Mouse (Mus musculus) myocyte (in vitro differentiated cells): ENCODE data around the gene Best1. TPM values are rescaled to one million over a fixed set of nuclear protein-coding genes. Genes with fewer than 3 reads are reported as not detected.

Source experiments
- H3K27me3 ChIP-seq: one replicate; pipeline ENCODE4 v1.6.1; 2011; ENCODE audit not compliant: control insufficient read depth, insufficient read depth, insufficient read length
- H3K36me3 ChIP-seq: one replicate; pipeline ENCODE4 v1.6.1; 2011; ENCODE audit not compliant: control insufficient read depth, insufficient read depth
- H3K4me2 ChIP-seq: one replicate; pipeline ENCODE4 v1.6.1; 2011; ENCODE audit warnings: low read depth, control low read depth
- H3K4me3 ChIP-seq: one replicate; pipeline ENCODE4 v1.5.1; 2011; ENCODE audit warnings: mild to moderate bottlenecking, control low read depth, moderate library complexity
- H3K79me2 ChIP-seq: one replicate; pipeline ENCODE4 v1.6.1; 2011; ENCODE audit not compliant: control insufficient read depth, insufficient read depth
- H3ac ChIP-seq: one replicate; pipeline ENCODE4 v1.6.1; 2011; ENCODE audit not compliant: control insufficient read depth, insufficient read length
- CEBPB ChIP-seq: IDR thresholded peaks from 2 replicates; pipeline ENCODE4 v1.6.1; 2011; ENCODE audit warnings: mild to moderate bottlenecking, moderate library complexity; ENCODE audit not compliant: poor library complexity, insufficient read depth, severe bottlenecking
- E2F4 ChIP-seq: IDR thresholded peaks from one replicate; pipeline ENCODE4 v1.6.1; 2011; ENCODE audit warnings: mild to moderate bottlenecking, control low read depth, moderate library complexity; ENCODE audit not compliant: insufficient read depth
- MAX ChIP-seq: IDR thresholded peaks from one replicate; pipeline ENCODE4 v1.6.1; 2011; ENCODE audit warnings: low read depth, mild to moderate bottlenecking, control low read depth
- MYOD1 ChIP-seq, 3 experiments: IDR thresholded peaks; one replicate each; pipeline ENCODE4 v1.6.1; 2011; ENCODE audit warnings: control low read depth in 2 of 3, low read depth in 2 of 3, mild to moderate bottlenecking in 2 of 3, moderate library complexity in 1 of 3; ENCODE audit not compliant: insufficient read length in 2 of 3, control insufficient read depth in 1 of 3
- MYOG ChIP-seq, 3 experiments: IDR thresholded peaks; one replicate each; pipeline ENCODE4 v1.6.1; 2011; ENCODE audit warnings: control low read depth in 2 of 3, low read depth in 2 of 3, mild to moderate bottlenecking in 2 of 3; ENCODE audit not compliant: insufficient read length in 2 of 3, control insufficient read depth in 1 of 3, insufficient read depth in 1 of 3
- POLR2A ChIP-seq: IDR thresholded peaks from one replicate; pipeline ENCODE4 v1.6.1; 2011; ENCODE audit warnings: low read depth, mild to moderate bottlenecking, control low read depth, moderate library complexity; ENCODE audit not compliant: insufficient read length
- POLR2AphosphoS2 ChIP-seq: IDR thresholded peaks from one replicate; pipeline ENCODE4 v1.6.1; 2011; ENCODE audit warnings: low read depth, control low read depth; ENCODE audit not compliant: insufficient read length
- REST ChIP-seq: IDR thresholded peaks from one replicate; pipeline ENCODE4 v1.6.1; 2011; ENCODE audit warnings: mild to moderate bottlenecking, control low read depth, moderate library complexity; ENCODE audit not compliant: insufficient read depth, insufficient read length
- SRF ChIP-seq: IDR thresholded peaks from one replicate; pipeline ENCODE4 v1.6.1; 2011; ENCODE audit warnings: low read depth; ENCODE audit not compliant: control insufficient read depth, insufficient read length
- TCF12 ChIP-seq: IDR thresholded peaks from one replicate; pipeline ENCODE4 v1.6.1; 2011; ENCODE audit warnings: mild to moderate bottlenecking, control low read depth; ENCODE audit not compliant: poor library complexity, insufficient read depth, severe bottlenecking
- TCF3 ChIP-seq: IDR thresholded peaks from one replicate; pipeline ENCODE4 v1.6.1; 2011; ENCODE audit warnings: low read depth, control low read depth; ENCODE audit not compliant: insufficient read length
- USF1 ChIP-seq: IDR thresholded peaks from one replicate; pipeline ENCODE4 v1.6.1; 2011; ENCODE audit warnings: low read depth, mild to moderate bottlenecking, control low read depth, moderate library complexity
- polyA plus RNA-seq: library from polyadenylated mRNA; unstranded; fragments of >200 nt; fragmentation: generic; extraction: Trizol; gene quantifications from one replicate; pipeline ENCODE4 v1.2.1, GENCODE M21; 2012; ENCODE audit warnings: missing spikeins

Gene Best1
- polyA plus RNA-seq, 1 experiment, result 6.6 TPM

GRCm38 (mm10) chr19:9987192-9987591, 14.2 kb downstream of the Best1 start:
- peak overlapping the region; percentile 44 for H3K4me2 ChIP-seq
- no peak for TF ChIP-seq SRF
- TF ChIP-seq E2F4, result no peak
- peak in 2 of 3 experiments; percentile 82 to 94 for TF ChIP-seq MYOG (IDR thresholded peaks at IDR 0.05; ENCODE audit: control insufficient read depth in 1 of 3, insufficient read depth in 1 of 3, insufficient read length in 2 of 3, low read depth in 2 of 3)
- peak; percentile 57 for TF ChIP-seq TCF3
- peak; percentile 89 for TF ChIP-seq TCF12
- TF ChIP-seq MYOD1 (IDR thresholded peaks at IDR 0.05; ENCODE audit: control insufficient read depth in 1 of 3, insufficient read length in 2 of 3, low read depth in 2 of 3), result peak; percentile 18 to 88 (median 82)
- peak; percentile 78 for TF ChIP-seq POLR2AphosphoS2
- no peak for TF ChIP-seq MAX
- no peak for TF ChIP-seq CEBPB
- TF ChIP-seq POLR2A, result peak; percentile 21
- TF ChIP-seq USF1, result no peak
- no peak for TF ChIP-seq REST

GRCm38 (mm10) chr19:9985900-9986421, 15.5 kb downstream of the Best1 start:
- no peak overlapping the region for H3K4me3 ChIP-seq
- TF ChIP-seq POLR2AphosphoS2 (peak; percentile 72), TCF12 (no peak), SRF (no peak), POLR2A (peak; percentile 20), MYOD1 (IDR thresholded peaks at IDR 0.05; ENCODE audit: control insufficient read depth in 1 of 3, insufficient read length in 2 of 3, low read depth in 2 of 3) (no peak), USF1 (no peak)
- peak overlapping the region; percentile 92 for H3K4me2 ChIP-seq
- no peaks in the 10 kb centered on the region for H3K27me3 ChIP-seq
- no peak overlapping the region for H3ac ChIP-seq
- H3K36me3 ChIP-seq, result peaks cover 27% of the 10 kb centered on the region
- peaks cover 23% of the 10 kb centered on the region for H3K79me2 ChIP-seq

More at GRCm38 (mm10) chr19:9987192-9987591, 14.2 kb downstream of the Best1 start:
- Histone ChIP-seq H3K36me3 (peaks cover 27% of the 10 kb centered on the region), H3K27me3 (no peaks in the 10 kb centered on the region), H3K4me3 (no peak overlapping the region), H3ac (no peak overlapping the region), H3K79me2 (peaks cover 23% of the 10 kb centered on the region)

DNA sequence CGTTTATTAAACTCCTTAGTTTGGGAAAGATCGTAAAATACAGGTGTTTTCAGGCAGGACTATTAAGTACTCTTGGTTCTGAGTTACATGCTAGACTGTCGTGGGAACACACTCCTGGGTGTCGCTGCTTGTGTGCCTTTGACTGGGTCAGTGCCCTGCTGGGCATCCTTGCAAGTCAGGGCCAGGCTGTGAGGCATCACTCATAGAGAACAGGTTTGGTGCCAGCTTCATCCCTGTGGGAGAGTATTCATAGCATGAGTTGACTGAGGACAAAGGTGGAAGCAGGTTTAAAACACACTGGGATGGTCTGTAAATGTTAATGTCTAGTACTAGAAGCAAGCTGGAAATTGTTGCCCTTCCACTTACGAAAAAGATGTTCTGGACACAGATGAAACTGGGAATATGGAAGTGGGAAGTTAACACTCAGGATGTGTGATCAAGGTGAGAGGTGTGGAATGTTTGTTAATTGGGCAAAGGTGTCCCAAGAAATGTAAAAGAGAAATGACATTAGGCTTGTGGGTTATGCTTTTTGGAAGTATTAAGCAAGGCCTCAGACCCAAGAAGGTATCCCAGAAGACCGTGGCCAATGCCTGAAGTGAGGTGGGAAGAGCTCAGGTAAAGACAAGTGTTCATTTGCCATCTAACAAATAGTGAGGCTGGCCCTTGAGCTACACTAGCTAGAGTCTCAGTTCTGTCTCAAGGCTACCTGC, 16.1 kb downstream of the Best1 start:
- H3K4me2 ChIP-seq, result peak overlapping the region; percentile 92
- H3ac ChIP-seq, result no peak overlapping the region
- peak; percentile 40 for TF ChIP-seq POLR2A
- TF ChIP-seq SRF, result no peak
- TF ChIP-seq E2F4, result no peak
- TF ChIP-seq POLR2AphosphoS2, result peak; percentile 85
- TF ChIP-seq TCF12, result no peak
- H3K4me3 ChIP-seq, result peak overlapping the region; percentile 74
- no peaks in the 10 kb centered on the region for H3K27me3 ChIP-seq
- H3K79me2 ChIP-seq, result peaks cover 23% of the 10 kb centered on the region
- peaks cover 27% of the 10 kb centered on the region for H3K36me3 ChIP-seq

DNA sequence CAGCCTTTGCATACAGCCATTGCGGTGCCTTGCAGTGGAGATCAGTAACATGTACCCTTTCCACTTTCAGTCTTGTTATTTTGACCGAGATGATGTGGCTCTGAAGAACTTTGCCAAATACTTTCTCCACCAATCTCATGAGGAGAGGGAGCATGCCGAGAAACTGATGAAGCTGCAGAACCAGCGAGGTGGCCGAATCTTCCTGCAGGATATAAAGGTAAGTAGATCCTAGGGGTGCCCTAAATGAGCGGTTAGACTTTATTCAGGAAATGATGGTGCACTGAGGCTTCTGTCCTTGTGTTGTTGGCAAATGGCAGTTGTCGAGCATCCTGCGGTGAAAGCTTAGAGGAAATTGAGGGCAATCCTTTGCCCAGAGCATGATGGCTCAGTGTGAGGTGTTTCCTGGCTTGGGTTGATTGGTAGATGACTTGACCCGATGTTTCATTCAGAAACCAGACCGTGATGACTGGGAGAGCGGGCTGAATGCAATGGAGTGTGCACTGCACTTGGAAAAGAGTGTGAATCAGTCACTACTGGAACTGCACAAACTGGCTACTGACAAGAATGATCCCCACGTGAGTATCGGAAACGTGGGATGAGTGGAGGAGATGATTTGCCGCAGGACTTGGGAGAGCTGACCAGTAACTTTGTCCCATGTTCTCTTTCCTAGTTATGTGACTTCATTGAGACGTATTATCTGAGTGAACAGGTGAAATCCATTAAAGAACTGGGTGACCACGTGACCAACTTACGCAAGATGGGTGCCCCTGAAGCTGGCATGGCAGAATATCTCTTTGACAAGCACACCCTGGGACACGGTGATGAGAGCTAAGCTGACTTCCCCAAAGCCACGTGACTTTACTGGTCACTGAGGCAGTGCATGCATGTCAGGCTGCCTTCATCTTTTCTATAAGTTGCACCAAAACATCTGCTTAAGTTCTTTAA, 17.1 kb downstream of the Best1 start:
- Histone ChIP-seq H3ac (peak overlapping the region; percentile 69), H3K4me3 (peak overlapping the region; percentile 74), H3K4me2 (peak overlapping the region; percentile 92), H3K27me3 (no peaks in the 10 kb centered on the region), H3K36me3 (peaks cover 27% of the 10 kb centered on the region), H3K79me2 (peaks cover 23% of the 10 kb centered on the region)
- TF ChIP-seq REST (no peak), POLR2AphosphoS2 (peak; percentile 72), CEBPB (peak; percentile 25; the same call in 1 of the 2 replicates), POLR2A (peak; percentile 16), USF1 (peak; percentile 58), MYOD1 (IDR thresholded peaks at IDR 0.05; ENCODE audit: control insufficient read depth in 1 of 3, insufficient read length in 2 of 3, low read depth in 2 of 3) (peak in 1 of 3 experiments; percentile 6), TCF3 (no peak), MAX (no peak)
